Mouse (Mus musculus) liver, embryonic 15.5 days (tissue): ENCODE measurements around the gene Pld4. TPM values are rescaled to one million over a fixed set of nuclear protein-coding genes. Genes with fewer than 3 reads are reported as not detected.
A peak's percentile ranks its signal among the peaks of the same experiment; 100 is the strongest.

Experiments used
- ATAC-seq: fragments of 200-750 bp; cut with Nextera tagmentation; 2 replicates; pipeline ENCODE4 v1.8.0; 2017; ENCODE audit warnings: moderate number of reproducible peaks, mild to moderate bottlenecking, moderate library complexity; ENCODE audit not compliant: insufficient read depth
- H3K27ac ChIP-seq: fragments of 300-500 bp; sonication (generic); replicated peaks from 2 replicates; pipeline ENCODE4 v1.5.1; 2015; ENCODE audit warnings: mild to moderate bottlenecking, inconsistent platforms
- H3K27me3 ChIP-seq: fragments of 300-500 bp; sonication (generic); 2 replicates; pipeline ENCODE4 v1.6.1; 2015; ENCODE audit warnings: mild to moderate bottlenecking, inconsistent platforms
- H3K36me3 ChIP-seq: fragments of 300-500 bp; sonication (generic); replicated peaks from 2 replicates; pipeline ENCODE4 v1.6.1; 2015; ENCODE audit warnings: moderate library complexity, mild to moderate bottlenecking, inconsistent platforms
- H3K4me1 ChIP-seq: fragments of 300-500 bp; sonication (generic); replicated peaks from 2 replicates; pipeline ENCODE4 v1.6.1; 2015; ENCODE audit warnings: inconsistent platforms
- H3K4me2 ChIP-seq: fragments of 300-500 bp; sonication (generic); 2 replicates; pipeline ENCODE4 v1.6.1; 2015; ENCODE audit warnings: moderate library complexity, mild to moderate bottlenecking, inconsistent platforms
- H3K4me3 ChIP-seq: fragments of 300-500 bp; sonication (generic); replicated peaks from 2 replicates; pipeline ENCODE4 v1.5.1; 2015; ENCODE audit warnings: mild to moderate bottlenecking, inconsistent platforms
- H3K9ac ChIP-seq: fragments of 300-500 bp; sonication (generic); 2 replicates; pipeline ENCODE4 v1.6.1; 2015; ENCODE audit warnings: moderate library complexity, mild to moderate bottlenecking, inconsistent platforms
- H3K9me3 ChIP-seq: fragments of 300-500 bp; sonication (generic); replicated peaks from 2 replicates; pipeline ENCODE4 v1.6.1; 2016; ENCODE audit warnings: inconsistent platforms
- WGBS: fragments of 180-500 bp; shearing (Covaris S2); methylation state at CpG from one replicate; pipeline ENCODE4 v1.1.7; 2015; ENCODE audit warnings: mixed read lengths; ENCODE audit not compliant: insufficient replicate concordance; 5-methylcytosine and 5-hydroxymethylcytosine counted together
- polyA plus RNA-seq: library from polyadenylated mRNA; unstranded; fragments of >200 nt; fragmentation: Nextera tagmentation; extraction: Ambion mirVana; gene quantifications from 2 replicates; pipeline ENCODE4 v1.2.1, GENCODE M21; 2015

Pld4 gene
- polyA plus RNA-seq, 1 experiment from 2014 or later = 22.4 TPM

DNA sequence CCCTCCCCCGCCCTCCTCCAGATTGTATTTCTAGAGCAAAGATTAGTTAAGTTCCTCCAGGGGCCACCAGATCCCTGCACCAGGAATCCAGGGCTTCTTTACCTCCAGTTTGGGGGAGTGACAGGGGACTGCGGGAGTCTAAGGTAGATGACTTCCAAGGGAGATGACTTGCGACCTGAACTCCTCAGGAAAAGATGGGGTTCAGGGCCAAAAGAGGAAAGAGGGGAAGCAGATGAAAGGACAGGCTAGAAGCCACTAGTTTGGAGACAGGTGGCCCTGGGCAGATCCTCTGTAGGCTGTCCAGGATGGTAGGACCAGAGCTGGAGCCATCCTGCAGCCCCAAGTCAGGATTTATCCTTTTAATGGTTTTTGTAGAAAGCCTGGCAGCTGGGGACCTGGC, 42.5 kb downstream of the Pld4 start:
- Histone ChIP-seq H3K27me3 (peaks cover 93% of the 10 kb centered on the region), H3K36me3 (no peaks in the 10 kb centered on the region), H3K27ac (no peak overlapping the region), H3K4me1 (peaks cover 8% of the 10 kb centered on the region), H3K4me2 (no peak overlapping the region), H3K9ac (no peak overlapping the region), H3K9me3 (no peaks in the 10 kb centered on the region), H3K4me3 (no peak overlapping the region)
- no peak for ATAC-seq
- 26% methylated on average over 3 of the region's 3 CpGs for WGBS

DNA sequence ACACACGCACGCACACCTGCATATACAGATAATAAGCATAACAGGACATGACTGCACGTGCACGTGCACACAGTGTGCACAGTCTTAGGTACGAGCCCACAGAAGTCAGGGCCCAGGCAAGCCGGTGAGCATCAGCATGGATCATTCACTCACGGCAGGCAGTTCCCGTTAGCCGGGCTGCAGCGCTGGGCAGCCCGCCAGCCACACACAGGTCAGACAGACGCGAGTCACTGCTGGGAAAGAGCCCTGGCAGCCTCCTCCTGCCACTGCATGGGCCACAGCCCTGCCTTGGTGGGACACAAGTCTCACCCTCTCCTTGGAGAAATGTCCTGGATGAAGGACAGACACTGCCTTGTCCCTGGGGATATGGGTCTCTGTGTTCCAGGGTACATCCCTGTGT, 43.6 kb downstream of the Pld4 start:
- H3K9me3 ChIP-seq = no peaks in the 10 kb centered on the region
- no peaks in the 10 kb centered on the region for H3K36me3 ChIP-seq
- no peak overlapping the region for H3K4me2 ChIP-seq
- no peak overlapping the region for H3K4me3 ChIP-seq
- H3K27me3 ChIP-seq = peaks cover 95% of the 10 kb centered on the region
- no peak overlapping the region for H3K27ac ChIP-seq
- WGBS = 56% methylated on average over 13 of the region's 13 CpGs
- ATAC-seq = no peak
- H3K9ac ChIP-seq = no peak overlapping the region
- peaks cover 17% of the 10 kb centered on the region for H3K4me1 ChIP-seq

DNA sequence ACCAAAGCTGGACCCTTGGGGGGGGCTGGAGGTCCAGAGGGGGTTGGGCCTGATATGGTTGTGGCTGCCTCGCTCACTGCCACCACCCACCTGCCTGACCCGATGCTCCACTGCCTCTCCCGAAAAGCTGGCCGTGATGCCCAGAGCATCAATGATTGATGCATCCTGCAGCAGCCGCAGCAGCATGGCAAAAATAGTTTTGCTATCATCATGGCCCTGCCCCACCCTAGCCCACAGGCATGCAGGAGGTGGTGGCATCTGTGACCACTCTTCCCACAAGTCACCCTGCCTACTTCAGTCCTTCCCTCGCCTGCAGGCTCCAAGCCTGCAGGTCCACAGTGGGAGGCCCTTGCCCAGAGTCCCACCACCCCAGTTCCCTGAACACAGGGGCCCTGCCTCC, 45.6 kb downstream of the Pld4 start:
- WGBS = 43% methylated on average over 6 of the region's 6 CpGs
- no peak overlapping the region for H3K27ac ChIP-seq
- no peak overlapping the region for H3K9ac ChIP-seq
- H3K4me2 ChIP-seq = no peak overlapping the region
- peaks cover 98% of the 10 kb centered on the region for H3K27me3 ChIP-seq
- H3K9me3 ChIP-seq = no peaks in the 10 kb centered on the region
- no peak overlapping the region for H3K4me3 ChIP-seq
- no peaks in the 10 kb centered on the region for H3K36me3 ChIP-seq
- ATAC-seq = no peak
- H3K4me1 ChIP-seq = peaks cover 28% of the 10 kb centered on the region

DNA sequence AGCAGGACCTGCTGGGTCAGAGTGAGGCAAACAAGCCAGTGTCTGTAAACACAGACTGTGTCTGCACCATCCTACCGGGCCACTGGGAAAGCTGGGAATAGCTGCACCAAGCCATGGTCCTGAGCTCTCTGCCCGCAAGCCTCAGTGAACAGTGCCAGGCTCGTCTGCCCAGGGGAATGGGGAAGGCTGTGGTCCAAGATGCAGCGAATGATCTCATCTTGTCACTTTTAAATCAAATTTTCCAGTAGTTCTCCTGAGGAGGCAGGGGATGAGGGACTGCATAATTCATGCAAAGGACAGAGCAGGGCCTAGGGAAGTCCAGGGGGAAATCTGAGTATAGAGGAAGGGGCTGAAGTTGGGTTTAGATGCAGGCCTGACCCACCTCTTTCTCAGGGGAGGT, 47.3 kb downstream of the Pld4 start:
- 54% methylated on average over 4 of the region's 4 CpGs for WGBS
- H3K27ac ChIP-seq = no peak overlapping the region
- peaks cover 20% of the 10 kb centered on the region for H3K4me1 ChIP-seq
- H3K9ac ChIP-seq = no peak overlapping the region
- no peak for ATAC-seq
- no peaks in the 10 kb centered on the region for H3K36me3 ChIP-seq
- peaks cover 89% of the 10 kb centered on the region for H3K27me3 ChIP-seq
- no peaks in the 10 kb centered on the region for H3K9me3 ChIP-seq
- H3K4me3 ChIP-seq = no peak overlapping the region
- no peak overlapping the region for H3K4me2 ChIP-seq

DNA sequence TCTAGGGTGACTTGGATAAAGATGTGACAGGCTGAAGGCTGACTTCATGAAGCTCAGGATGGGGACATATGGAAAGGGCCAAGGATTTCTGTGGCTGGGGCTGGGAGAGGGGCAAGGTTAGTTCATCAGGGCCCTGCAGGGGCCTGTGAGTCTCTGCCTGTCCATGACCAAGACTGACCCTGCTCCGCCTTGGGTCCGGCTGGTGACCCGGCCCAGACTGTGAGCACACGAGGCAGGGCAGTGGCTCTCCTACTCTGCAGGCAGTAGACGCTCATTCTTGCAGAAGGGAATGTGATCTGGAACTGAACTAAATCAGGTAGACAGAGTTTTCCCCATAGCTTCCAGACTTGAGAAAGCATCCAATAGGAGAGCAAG, 47.7 kb downstream of the Pld4 start:
- ATAC-seq = peak; percentile 3; the same call in 1 of the 2 replicates
- peak overlapping the region; percentile 62 for H3K4me3 ChIP-seq

DNA sequence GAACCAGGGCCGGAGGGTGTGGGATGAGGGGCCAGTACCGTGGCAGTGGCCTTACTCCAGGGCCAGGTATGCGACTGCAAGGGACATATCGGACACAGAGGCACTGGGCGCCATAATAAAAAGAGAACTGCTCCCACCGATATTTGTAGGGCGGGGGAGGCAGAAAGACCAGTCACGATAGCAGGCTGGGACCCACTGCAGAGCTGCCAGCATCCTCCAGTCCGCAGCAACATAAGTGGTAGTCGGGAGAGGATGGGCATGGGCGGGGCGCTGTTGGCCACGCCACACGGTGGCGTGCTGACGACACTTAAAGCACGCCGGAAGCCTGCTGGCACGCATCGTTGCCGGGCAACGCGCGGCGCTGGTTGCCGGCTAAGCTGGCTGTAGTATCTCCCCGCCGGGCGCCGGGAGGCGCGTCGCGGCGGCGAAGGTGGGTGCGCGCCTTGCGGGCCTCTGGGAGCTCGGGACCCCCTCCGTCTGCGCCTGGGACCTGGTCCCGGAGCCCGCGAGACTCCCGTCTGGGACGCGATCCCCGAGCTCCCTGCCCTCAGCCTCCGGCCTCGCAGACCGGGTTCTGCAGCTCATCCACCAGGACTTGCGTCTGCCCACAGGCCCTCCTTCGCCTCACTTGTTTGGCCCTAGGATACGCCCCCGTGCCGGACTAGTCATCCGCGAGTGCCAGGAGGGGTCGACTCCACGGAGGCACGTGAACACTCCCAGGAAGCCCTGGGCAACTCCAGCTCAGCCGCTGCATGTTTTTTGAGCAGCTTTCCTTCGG, 48.3 kb downstream of the Pld4 start, which contains the start of gene Clba1:
Gene Clba1, plus strand, starts transcription at position 351 of the 778 bp plus-strand sequence.
- Histone ChIP-seq H3K9ac (peak within 1 kb of the TSS; percentile 7; the same call in 1 of the 2 replicates), H3K27me3 (peaks cover 79% of the 10 kb centered on the region), H3K9me3 (no peaks in the 10 kb centered on the region), H3K4me3 (peak within 1 kb of the TSS; percentile 62), H3K4me1 (peaks cover 20% of the 10 kb centered on the region), H3K4me2 (peak within 1 kb of the TSS; percentile 84), H3K27ac (no peak within 1 kb of the TSS), H3K36me3 (no peaks in the 10 kb centered on the region)
- peak; percentile 76 for ATAC-seq
- 2% methylated on average over 64 of the region's 64 CpGs for WGBS

More for the DNA sequence above, 47.7 kb downstream of the Pld4 start:
- 76% methylated on average over 5 of the region's 5 CpGs for WGBS
- Histone ChIP-seq H3K9ac (no peak overlapping the region), H3K27ac (no peak overlapping the region), H3K4me2 (peak overlapping the region; percentile 84), H3K9me3 (no peaks in the 10 kb centered on the region), H3K36me3 (no peaks in the 10 kb centered on the region), H3K27me3 (peaks cover 85% of the 10 kb centered on the region), H3K4me1 (peaks cover 20% of the 10 kb centered on the region)

DNA sequence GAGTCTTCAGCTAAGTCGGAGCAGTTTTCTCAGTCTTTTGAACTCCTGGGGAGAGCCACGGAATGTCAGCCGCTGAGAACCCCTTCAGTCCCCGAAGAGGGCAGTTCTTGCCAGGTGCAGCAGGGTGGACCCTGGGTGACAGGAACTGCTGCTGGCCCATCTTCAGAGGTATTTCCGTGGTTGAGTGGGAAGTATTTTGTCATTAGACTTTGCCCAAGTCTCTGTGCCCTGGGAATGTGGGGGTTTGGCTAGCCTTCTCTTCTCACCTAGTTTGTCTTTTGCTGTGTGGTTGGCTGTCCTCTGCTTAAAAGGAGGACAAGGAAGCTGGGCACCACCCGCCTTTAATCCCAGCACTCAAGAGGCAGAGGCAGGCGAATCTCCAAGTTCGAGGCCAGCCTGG, 49.2 kb downstream of the Pld4 start:
- 9% methylated on average over 8 of the region's 8 CpGs for WGBS
- ATAC-seq = no peak
- no peak overlapping the region for H3K27ac ChIP-seq
- no peaks in the 10 kb centered on the region for H3K9me3 ChIP-seq
- H3K4me2 ChIP-seq = peak overlapping the region; percentile 84
- peak overlapping the region; percentile 7; the same call in 1 of the 2 replicates for H3K9ac ChIP-seq
- peaks cover 70% of the 10 kb centered on the region for H3K27me3 ChIP-seq
- H3K4me1 ChIP-seq = peaks cover 20% of the 10 kb centered on the region
- peak overlapping the region; percentile 62 for H3K4me3 ChIP-seq
- 0 out of 2 replicates have a peak, but pooled peaks cover 1% of the 10 kb centered on the region for H3K36me3 ChIP-seq

DNA sequence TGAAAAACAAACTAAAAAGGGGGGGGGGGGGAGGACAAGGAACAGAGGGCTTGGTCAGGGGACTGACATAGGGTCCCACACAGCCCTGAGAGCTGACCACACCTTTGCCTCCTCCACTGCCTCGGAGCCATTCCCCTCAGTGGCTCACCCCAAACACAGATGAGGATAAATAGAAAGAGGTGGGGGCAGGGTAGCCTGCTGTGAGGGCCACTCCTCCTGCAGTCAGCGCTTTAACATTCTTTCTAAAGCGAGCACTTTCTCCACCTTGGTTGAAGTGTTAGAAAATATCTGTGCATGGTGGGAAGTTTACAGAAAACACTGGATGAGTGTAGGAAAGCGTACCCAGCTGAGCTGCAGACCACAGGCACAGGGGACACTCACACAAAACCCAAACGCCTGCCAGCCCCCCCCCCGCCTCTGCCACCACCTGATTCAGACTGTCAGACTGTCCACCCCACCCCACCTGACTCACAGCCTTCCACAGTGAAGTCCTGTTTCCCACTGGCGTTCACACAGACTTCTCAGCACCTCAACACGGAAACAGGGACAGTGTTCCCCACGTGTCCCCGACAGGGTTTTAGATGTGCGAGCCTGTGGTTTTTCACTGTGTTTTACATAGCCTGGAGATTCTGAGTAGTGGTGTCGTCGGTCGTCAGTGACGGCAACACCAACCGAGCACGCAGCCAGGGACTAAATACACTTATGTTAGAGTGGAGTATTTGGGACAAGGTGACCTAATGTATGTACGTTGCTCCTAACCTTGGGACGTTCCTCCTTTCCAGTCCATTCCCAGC, 49.8 kb downstream of the Pld4 start:
- Histone ChIP-seq H3K27me3 (peaks cover 64% of the 10 kb centered on the region), H3K4me3 (no peak overlapping the region), H3K27ac (no peak overlapping the region), H3K36me3 (peaks cover 8% of the 10 kb centered on the region; the same call in 1 of the 2 replicates), H3K9ac (no peak overlapping the region), H3K9me3 (no peaks in the 10 kb centered on the region), H3K4me1 (peaks cover 20% of the 10 kb centered on the region), H3K4me2 (no peak overlapping the region)
- ATAC-seq = no peak
- 53% methylated on average over 19 of the region's 19 CpGs for WGBS

DNA sequence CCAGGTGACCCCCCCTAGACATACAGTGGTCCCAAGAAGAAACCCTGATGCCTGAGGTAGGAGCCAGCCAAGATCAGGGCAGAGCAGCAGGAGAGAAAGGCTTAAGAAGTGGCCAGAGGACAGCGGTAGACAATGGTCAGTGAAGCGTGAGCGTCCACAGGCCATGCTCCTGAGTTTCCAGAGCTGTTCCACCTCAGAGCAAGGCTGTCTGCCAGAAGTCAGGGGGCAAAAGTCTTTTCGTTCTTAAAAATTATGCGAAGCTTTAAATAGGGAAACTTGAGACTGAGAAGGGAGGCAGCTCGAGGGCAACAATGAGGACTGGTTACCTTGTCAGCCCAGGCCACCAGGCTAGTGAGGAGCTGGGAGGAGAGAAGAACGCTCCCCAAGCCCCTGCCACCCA, 52.9 kb downstream of the Pld4 start:
- peaks cover 38% of the 10 kb centered on the region for H3K36me3 ChIP-seq
- 83% methylated on average over 7 of the region's 7 CpGs for WGBS
- no peak for ATAC-seq
- no peak overlapping the region for H3K4me2 ChIP-seq
- H3K4me3 ChIP-seq = no peak overlapping the region
- no peak overlapping the region for H3K9ac ChIP-seq
- H3K27me3 ChIP-seq = peaks cover 35% of the 10 kb centered on the region
- no peaks in the 10 kb centered on the region for H3K9me3 ChIP-seq
- no peak overlapping the region for H3K27ac ChIP-seq
- H3K4me1 ChIP-seq = peaks cover 18% of the 10 kb centered on the region

DNA sequence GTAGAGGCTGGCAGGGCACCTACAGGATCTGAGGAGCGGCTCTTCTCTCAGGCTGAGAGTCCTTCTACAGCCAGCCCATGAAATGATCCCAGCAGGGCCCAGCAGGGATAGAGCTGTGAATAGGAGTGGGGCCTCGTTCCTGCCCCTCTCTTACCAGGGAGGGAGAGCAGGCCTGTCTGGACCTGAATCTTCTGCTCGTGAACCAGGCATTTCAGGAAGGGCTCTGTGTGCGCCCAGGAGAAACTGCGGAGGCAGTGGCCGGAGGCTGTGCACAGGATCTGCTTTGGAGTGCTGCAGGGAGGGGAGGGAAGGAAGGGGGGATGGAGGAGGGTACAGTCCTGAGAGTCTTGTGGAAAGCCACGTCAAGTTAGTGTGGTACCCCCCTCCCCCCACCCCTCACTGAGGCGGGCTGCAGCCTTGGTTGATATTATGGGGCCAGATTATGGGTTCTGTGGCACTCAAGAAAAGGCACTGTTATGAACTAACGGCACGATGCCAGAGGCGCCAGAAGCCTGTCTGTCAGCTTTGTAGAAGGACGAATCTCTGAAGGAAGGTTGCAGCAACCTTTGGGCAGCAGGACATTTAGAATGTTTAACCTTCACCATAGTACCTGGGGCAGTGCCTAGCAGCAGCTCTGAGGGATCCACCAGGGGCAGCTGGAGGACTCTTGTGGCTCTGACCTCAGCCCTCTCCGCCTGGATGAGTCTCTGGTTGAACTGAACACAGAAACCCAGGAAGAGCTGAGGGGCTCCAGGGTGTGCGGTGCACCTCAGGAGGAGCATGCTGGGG, 54.4 kb downstream of the Pld4 start:
- Histone ChIP-seq H3K4me2 (no peak overlapping the region), H3K4me1 (peaks cover 9% of the 10 kb centered on the region), H3K9me3 (no peaks in the 10 kb centered on the region), H3K27ac (no peak overlapping the region), H3K27me3 (peaks cover 20% of the 10 kb centered on the region), H3K9ac (no peak overlapping the region), H3K36me3 (peaks cover 53% of the 10 kb centered on the region), H3K4me3 (no peak overlapping the region)
- WGBS = 78% methylated on average over 14 of the region's 14 CpGs
- ATAC-seq = no peak

DNA sequence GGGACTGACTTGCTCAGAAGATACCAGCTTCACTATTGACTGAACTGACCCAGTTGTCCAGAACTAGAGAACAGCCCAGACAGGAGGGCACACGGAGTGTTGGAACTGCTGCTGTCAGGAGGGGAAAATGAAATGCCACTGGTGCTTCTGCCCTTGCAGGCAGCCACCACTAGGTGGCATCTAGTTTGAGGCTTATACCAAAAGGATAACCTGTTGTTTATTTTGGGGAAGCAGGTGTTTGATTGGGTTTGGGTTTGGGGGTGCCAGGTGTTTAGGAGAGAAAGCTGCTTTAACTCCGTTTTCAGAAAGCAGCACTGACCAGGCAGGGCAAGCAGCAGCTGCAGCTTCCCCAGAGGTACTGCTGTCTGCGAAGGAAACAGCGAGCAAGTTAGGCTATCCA, 55.8 kb downstream of the Pld4 start:
- Histone ChIP-seq H3K27me3 (peaks cover 5% of the 10 kb centered on the region; the same call in 1 of the 2 replicates), H3K4me1 (peaks cover 12% of the 10 kb centered on the region), H3K36me3 (peaks cover 66% of the 10 kb centered on the region), H3K9ac (no peak overlapping the region), H3K27ac (no peak overlapping the region), H3K4me3 (no peak overlapping the region), H3K9me3 (no peaks in the 10 kb centered on the region), H3K4me2 (no peak overlapping the region)
- 51% methylated on average over 4 of the region's 4 CpGs for WGBS
- no peak for ATAC-seq
